Mouse (Mus musculus): Measurements from ENCODE around the gene Pitx1.

The Pitx1 gene

DNA sequence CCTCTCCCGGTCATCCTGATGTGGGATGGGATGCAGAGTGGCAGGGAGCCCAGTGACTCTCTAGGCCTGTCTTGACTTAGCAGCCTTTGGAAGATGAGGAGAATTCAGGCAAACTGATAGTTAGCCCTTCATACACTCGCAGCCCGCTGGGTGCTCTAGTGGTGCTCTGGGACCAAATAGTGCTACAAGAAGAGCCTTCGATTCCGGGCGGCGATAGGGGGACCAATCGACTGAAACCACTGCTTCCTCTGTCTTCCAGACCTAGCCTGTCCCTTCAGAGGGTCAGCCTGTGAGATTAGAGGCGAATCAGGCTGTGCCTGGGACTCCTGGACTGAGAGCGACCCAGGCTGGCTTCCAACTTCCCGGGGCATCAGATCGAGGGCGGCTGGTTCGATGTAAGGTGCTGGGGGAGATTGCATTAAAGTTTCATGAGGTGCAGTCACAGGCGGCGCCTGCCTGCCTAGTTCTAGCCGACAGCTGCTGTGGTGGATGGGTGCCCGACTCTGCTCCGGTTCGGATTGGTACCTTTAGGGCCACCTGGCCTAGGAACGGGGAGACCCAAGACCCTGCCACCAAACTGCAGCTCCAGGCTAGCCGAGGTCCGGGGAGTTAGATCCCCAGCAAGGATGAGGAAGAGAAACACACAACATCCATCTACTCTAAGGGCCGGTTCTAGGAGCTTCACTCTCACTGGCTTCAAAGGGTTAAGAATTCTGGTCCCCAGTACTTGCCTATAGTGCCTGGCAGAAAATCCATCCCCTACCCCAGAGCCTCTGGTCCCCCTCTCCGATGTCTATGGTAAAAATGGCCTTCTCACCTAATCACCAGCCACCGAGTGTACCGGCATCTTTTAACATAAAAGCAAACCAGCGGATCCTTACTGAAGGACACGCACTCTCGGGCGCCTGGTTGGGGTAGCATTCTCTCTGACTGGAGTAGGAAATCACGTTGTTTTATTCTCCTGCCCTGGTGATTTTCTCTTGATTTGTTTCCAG, 1.1 kb upstream of the Pitx1 start:
- Histone ChIP-seq H3K27me3 (ENCODE audit: control insufficient read depth, insufficient read depth, low read length, poor library complexity, severe bottlenecking) (no peaks in the 10 kb centered on the region; the same call in 1 of the 2 replicates), H3K36me3 (ENCODE audit: control insufficient read depth, insufficient read depth, low read length, poor library complexity, severe bottlenecking) (no peaks in the 10 kb centered on the region)
- no peak for DNase-seq (ENCODE audit: low read depth, low spot score)

DNA sequence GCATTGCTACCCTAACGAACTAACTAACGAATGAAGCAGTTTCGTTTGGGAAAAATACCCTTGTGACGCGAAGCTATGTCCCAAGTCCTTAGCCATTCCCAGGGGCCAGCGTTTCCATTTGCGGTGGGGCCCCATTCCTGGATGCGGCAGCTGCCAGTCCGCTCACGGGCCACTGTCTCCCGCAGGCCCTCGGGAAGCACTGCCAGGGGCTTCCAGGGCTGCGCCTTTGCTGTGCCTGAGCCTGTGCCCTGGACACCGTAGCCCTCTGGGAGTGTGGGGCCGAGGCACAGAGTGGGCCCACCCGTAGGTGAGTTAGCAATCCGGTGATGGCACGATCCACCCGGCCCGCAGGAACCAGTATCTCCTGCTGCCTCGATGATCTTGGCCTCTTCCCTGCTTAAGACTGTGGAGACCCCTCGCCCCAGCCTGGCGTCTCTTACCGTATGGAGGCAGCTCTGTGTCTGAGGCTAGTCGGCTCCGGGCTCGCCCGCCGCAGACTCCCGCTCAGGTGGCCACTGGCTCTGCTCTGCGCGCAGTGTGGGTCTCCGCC, 369 bp downstream of the Pitx1 start:
- Histone ChIP-seq H3K36me3 (ENCODE audit: control insufficient read depth, insufficient read depth, low read length, poor library complexity, severe bottlenecking) (no peaks in the 10 kb centered on the region), H3K27me3 (ENCODE audit: control insufficient read depth, insufficient read depth, low read length, poor library complexity, severe bottlenecking) (no peaks in the 10 kb centered on the region; the same call in none of the 2 replicates)
- DNase-seq (ENCODE audit: low read depth, low spot score) = no peak

DNA sequence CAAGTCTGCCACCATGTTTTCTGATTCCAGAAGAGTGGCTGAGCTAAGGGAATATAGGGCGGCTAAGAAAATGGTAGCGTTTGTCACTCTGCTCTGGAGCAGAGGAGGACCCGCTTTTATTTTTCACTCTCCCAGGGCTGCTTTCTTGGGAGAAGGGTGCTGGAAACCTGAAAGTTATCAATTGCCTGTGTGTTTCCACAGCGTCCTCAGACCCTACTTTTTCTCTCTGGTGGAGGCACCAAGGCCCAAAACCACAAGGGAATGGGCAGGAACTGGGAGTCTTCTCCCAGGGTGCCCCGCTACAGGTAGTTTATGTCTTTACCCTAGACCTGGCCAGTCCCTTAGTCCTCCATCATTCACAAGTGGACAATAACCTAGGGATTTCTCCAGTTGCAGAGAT, 1.3 kb downstream of the Pitx1 start:
- no peaks in the 10 kb centered on the region; the same call in none of the 2 replicates for H3K27me3 ChIP-seq (ENCODE audit: control insufficient read depth, insufficient read depth, low read length, poor library complexity, severe bottlenecking)
- no peaks in the 10 kb centered on the region for H3K36me3 ChIP-seq (ENCODE audit: control insufficient read depth, insufficient read depth, low read length, poor library complexity, severe bottlenecking)
- DNase-seq (ENCODE audit: low read depth, low spot score) = no peak

DNA sequence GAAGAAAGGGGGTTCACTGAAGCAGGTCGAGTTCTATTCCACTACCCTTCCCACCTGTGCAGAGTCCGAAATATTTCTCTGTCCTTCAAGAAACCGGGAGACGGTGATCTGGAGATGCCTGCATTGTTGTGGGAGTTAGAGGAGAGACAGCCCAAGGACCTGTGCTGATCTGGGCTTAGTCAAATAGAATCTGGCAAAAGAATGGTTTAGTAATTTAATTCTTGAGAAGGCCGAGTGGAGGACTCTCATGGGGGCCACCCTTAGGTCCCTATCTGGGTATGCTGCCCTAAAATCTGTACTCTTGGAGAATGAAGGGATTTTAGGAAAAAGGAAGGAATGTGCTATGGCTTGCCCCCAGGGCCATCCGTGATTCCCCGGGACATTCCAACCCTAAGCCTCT, 2.1 kb downstream of the Pitx1 start:
- Histone ChIP-seq H3K36me3 (ENCODE audit: control insufficient read depth, insufficient read depth, low read length, poor library complexity, severe bottlenecking) (no peaks in the 10 kb centered on the region), H3K27me3 (ENCODE audit: control insufficient read depth, insufficient read depth, low read length, poor library complexity, severe bottlenecking) (no peaks in the 10 kb centered on the region; the same call in none of the 2 replicates)
- no peak for DNase-seq (ENCODE audit: low read depth, low spot score)

- H3K27me3 ChIP-seq (ENCODE audit: control insufficient read depth, insufficient read depth, low read length, poor library complexity, severe bottlenecking) = no peaks in the 10 kb centered on the region; the same call in none of the 2 replicates
Observed at GRCm38 (mm10) chr13:55832602-55833001, 3.4 kb downstream of the Pitx1 start.

DNA sequence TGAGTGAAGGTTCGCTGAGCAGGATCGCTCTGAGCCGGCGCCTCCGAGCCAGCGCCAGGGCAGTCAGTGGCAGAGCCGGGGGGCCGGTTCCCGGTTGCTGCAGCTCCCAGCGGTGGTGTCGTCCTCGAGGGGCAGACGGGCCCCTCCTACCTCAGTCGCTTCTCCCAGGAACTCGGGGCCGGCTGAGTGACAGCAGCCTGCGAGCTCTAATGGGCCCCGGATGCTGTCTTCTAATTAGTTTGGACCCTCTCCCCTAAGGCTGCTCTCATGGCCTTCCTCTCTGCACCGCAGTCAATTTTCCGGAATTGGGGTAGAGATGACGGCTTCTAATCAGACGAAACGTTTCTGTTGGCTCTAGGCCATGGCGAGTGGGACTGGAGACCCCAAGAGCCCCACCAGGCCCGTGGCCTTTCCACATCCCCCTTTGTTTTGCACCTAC, 4.3 kb downstream of the Pitx1 start:
- DNase-seq (ENCODE audit: low read depth, low spot score) = no peak
- no peaks in the 10 kb centered on the region for H3K36me3 ChIP-seq (ENCODE audit: control insufficient read depth, insufficient read depth, low read length, poor library complexity, severe bottlenecking)
- no peaks in the 10 kb centered on the region; the same call in none of the 2 replicates for H3K27me3 ChIP-seq (ENCODE audit: control insufficient read depth, insufficient read depth, low read length, poor library complexity, severe bottlenecking)

More at GRCm38 (mm10) chr13:55832602-55833001, 3.4 kb downstream of the Pitx1 start:
- no peak for DNase-seq (ENCODE audit: low read depth, low spot score)
- no peaks in the 10 kb centered on the region for H3K36me3 ChIP-seq (ENCODE audit: control insufficient read depth, insufficient read depth, low read length, poor library complexity, severe bottlenecking)

- Histone ChIP-seq H3K27me3 (ENCODE audit: control insufficient read depth, insufficient read depth, low read length, poor library complexity, severe bottlenecking) (no peaks in the 10 kb centered on the region; the same call in none of the 2 replicates), H3K36me3 (ENCODE audit: control insufficient read depth, insufficient read depth, low read length, poor library complexity, severe bottlenecking) (no peaks in the 10 kb centered on the region)
- DNase-seq (ENCODE audit: low read depth, low spot score) = no peak
Observed at GRCm38 (mm10) chr13:55830833-55831721, 4.9 kb downstream of the Pitx1 start.

- Histone ChIP-seq H3K36me3 (ENCODE audit: control insufficient read depth, insufficient read depth, low read length, poor library complexity, severe bottlenecking) (no peaks in the 10 kb centered on the region), H3K27me3 (ENCODE audit: control insufficient read depth, insufficient read depth, low read length, poor library complexity, severe bottlenecking) (no peaks in the 10 kb centered on the region; the same call in none of the 2 replicates)
- DNase-seq (ENCODE audit: low read depth, low spot score) = no peak
Observed at GRCm38 (mm10) chr13:55830081-55830832, 5.7 kb downstream of the Pitx1 start.

- Histone ChIP-seq H3K27me3 (ENCODE audit: control insufficient read depth, insufficient read depth, low read length, poor library complexity, severe bottlenecking) (no peaks in the 10 kb centered on the region; the same call in none of the 2 replicates), H3K36me3 (ENCODE audit: control insufficient read depth, insufficient read depth, low read length, poor library complexity, severe bottlenecking) (no peaks in the 10 kb centered on the region)
- no peak for DNase-seq (ENCODE audit: low read depth, low spot score)
Observed at GRCm38 (mm10) chr13:55829018-55829655, 6.9 kb downstream of the Pitx1 start.

DNA sequence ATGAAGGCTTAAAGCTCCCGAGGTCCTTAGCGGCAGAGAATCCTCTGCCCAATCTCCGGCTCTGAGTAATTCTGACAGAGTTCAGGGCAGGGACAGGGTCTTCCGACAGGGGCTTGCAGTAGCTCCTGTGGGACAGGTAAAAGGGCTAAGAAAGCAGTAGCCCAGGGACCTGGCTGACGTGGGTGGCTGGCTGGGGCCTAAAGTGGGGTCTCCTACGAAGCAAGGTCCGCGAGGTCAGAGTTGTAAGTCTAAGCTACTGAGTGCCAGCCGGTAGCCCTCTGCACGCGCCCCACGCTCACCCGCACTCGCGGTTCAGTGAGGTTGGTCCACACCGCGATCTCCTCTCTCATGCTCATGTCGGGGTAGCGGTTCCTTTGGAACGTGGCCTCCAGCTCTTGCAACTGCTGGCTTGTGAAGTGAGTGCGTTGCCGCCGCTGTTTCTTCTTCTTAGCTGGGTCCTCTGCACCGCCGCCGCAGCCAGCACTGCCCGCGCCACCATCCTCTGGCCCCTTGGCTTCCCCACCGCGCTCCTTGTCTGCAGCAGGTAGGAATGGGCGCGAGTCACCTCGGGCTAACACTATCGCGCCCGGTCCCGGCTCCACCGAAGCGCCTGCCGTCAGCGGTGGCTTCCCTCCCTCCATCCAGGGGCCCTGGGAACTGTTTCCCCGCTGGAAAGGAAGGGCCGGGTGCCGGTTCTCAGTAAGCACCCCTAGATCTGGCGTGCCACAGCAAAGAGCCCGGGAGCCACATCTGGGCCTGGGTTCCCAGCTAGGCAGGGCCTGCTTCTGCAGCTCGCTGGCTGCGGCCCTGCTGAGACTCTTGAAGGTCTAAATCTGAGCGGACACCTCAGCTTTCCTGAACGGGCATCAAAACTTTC, 7.6 kb downstream of the Pitx1 start:
- H3K36me3 ChIP-seq (ENCODE audit: control insufficient read depth, insufficient read depth, low read length, poor library complexity, severe bottlenecking) = no peaks in the 10 kb centered on the region
- DNase-seq (ENCODE audit: low read depth, low spot score) = no peak
- H3K27me3 ChIP-seq (ENCODE audit: control insufficient read depth, insufficient read depth, low read length, poor library complexity, severe bottlenecking) = no peaks in the 10 kb centered on the region; the same call in none of the 2 replicates

DNA sequence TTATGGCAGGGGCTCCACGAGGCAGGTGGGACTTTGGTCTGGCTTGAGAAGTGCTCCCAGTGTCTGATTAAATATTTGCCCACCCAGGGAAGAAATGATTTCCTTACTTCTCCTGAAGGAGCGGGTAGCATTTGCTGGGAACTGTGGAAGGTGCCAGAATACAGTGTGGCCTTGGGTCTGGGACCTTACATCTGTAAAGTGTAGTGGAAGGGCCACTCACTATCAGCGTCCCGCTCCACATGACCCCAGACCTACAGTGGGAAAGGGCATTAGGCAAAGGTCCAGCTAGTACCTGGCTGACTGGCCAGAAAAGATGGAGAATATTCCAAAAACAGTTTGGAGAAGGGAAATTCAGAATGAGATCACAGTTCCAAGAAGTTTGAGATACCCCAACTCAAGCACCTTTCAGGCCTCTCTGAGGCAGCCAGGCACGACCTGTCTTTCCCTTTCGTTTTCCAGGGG, 8.3 kb downstream of the Pitx1 start:
- DNase-seq (ENCODE audit: low read depth, low spot score) = no peak
- H3K36me3 ChIP-seq (ENCODE audit: control insufficient read depth, insufficient read depth, low read length, poor library complexity, severe bottlenecking) = no peaks in the 10 kb centered on the region
- no peaks in the 10 kb centered on the region; the same call in none of the 2 replicates for H3K27me3 ChIP-seq (ENCODE audit: control insufficient read depth, insufficient read depth, low read length, poor library complexity, severe bottlenecking)

- no peaks in the 10 kb centered on the region for H3K36me3 ChIP-seq (ENCODE audit: control insufficient read depth, insufficient read depth, low read length, poor library complexity, severe bottlenecking)
- H3K27me3 ChIP-seq (ENCODE audit: control insufficient read depth, insufficient read depth, low read length, poor library complexity, severe bottlenecking) = no peaks in the 10 kb centered on the region; the same call in none of the 2 replicates
- no peak for DNase-seq (ENCODE audit: low read depth, low spot score)
Observed at GRCm38 (mm10) chr13:55826796-55827678, 9.0 kb downstream of the Pitx1 start.

Measured in splenic B cell, adult 2 months (primary cell).